19 mouse cellular contexts compared by ENCODE assay signal in genomic region chr1:66932052-66932451, GRCm38 (mm10). TPM values are rescaled to one million over a fixed set of nuclear protein-coding genes. Genes with fewer than 3 reads are reported as not detected.
A peak's percentile ranks its signal among the peaks of the same experiment; 100 is the strongest.
DNase-seq lines count a peak whose midpoint lies in the region; TF ChIP-seq lines count a peak whose summit lies in the region.
"Had no signal": no experiment of that assay in that cellular context is flagged by ENCODE, and none has a peak within 500 bp of the region (broad histone marks: within the 10 kb centered on the region; RNA-seq: fewer than 3 reads in every experiment).

No protein-coding gene starts in this region.

- no peak overlapping the region for H3ac ChIP-seq in myocyte (ENCODE audit: control insufficient read depth, insufficient read length)

- DNase-seq in 3134 (ENCODE audit: extremely low read depth, insufficient read length, low spot score) (peak; percentile 19), 416B (ENCODE audit: low read depth) (peak; percentile 41)
- DNase-seq in CD4-positive helper T cell, adult 2 months (ENCODE audit: low read depth, low spot score), result peak; percentile 36
- DNase-seq in right cerebral cortex, adult 18-20 months, result no peak
- DNase-seq in heart, adult 8-10 months (ENCODE audit: low spot score), result no peak
- no peak for DNase-seq in urinary bladder, postnatal 36 days (ENCODE audit: low spot score in 2 of 2)
- DNase-seq: adrenal gland, postnatal 10 days; adrenal gland, postnatal 25 days; cerebellum, adult 11-12 months; cerebellum, adult 2 months; cerebellum, adult 9-10 months; cerebellum, postnatal 10 days; cerebellum, postnatal 25 days had no signal

- peak; percentile 15 for TF ChIP-seq POLR2A in myocyte (IDR thresholded peaks at IDR 0.05; ENCODE audit: insufficient read length, low read depth)

- H3K4me3 ChIP-seq in myocyte, result peak overlapping the region; percentile 27
- H3K4me3 ChIP-seq: embryonic facial prominence, embryonic 10.5 days; embryonic facial prominence, embryonic 12.5 days; forebrain, embryonic 13.5 days had no signal

- H3K79me2 ChIP-seq in myocyte (ENCODE audit: control insufficient read depth, insufficient read depth), result no peaks in the 10 kb centered on the region

- no peaks in the 10 kb centered on the region for H3K27me3 ChIP-seq in myocyte (ENCODE audit: control insufficient read depth, insufficient read depth, insufficient read length)
- H3K27me3 ChIP-seq: embryonic facial prominence, embryonic 12.5 days; forebrain, embryonic 13.5 days had no signal

- no peaks in the 10 kb centered on the region for H3K36me3 ChIP-seq in myocyte (ENCODE audit: control insufficient read depth, insufficient read depth)
- H3K36me3 ChIP-seq: embryonic facial prominence, embryonic 10.5 days; embryonic facial prominence, embryonic 12.5 days had no signal

- peak overlapping the region; percentile 75 for H3K4me2 ChIP-seq in myocyte (ENCODE audit: low read depth)
- H3K4me2 ChIP-seq: embryonic facial prominence, embryonic 12.5 days; forebrain, embryonic 13.5 days had no signal

TF ChIP-seq in myocyte, 11 proteins besides CTCF, POLR2A, EP300 and RAD21:
- TF ChIP-seq USF1 (IDR thresholded peaks at IDR 0.05; ENCODE audit: low read depth) (peak; percentile 59), MAX (IDR thresholded peaks at IDR 0.05; ENCODE audit: low read depth) (no peak), POLR2AphosphoS2 (IDR thresholded peaks at IDR 0.05; ENCODE audit: insufficient read length, low read depth) (peak; percentile 0)

RNA-seq across cellular contexts. Expression of gene Myl1, which starts 13.2 kb away (rescaled TPM):
- polyA plus RNA-seq in myocyte (2012; fragmentation: generic; extraction: Trizol), result 2,129 TPM
- total RNA-seq in heart, adult 8-10 months (2022), result 10 to 100 TPM; 29.3 to 41.7 (median 34.9) TPM
- total RNA-seq: ES-E14, MEL had no signal

Comparison
In these comparisons a context has a peak if more than half of its experiments do, and no peak if none do; other contexts are left out.
1. DNase-seq: peak in 3134 (single experiment), 416B (single experiment) and CD4-positive helper T cell, adult 2 months (single experiment); none in right cerebral cortex, adult 18-20 months (single experiment), heart, adult 8-10 months (single experiment) and urinary bladder, postnatal 36 days (0 of 2).